Mouse (Mus musculus): ENCODE measurements at regions not wholly inside any gene's neighbourhood (a gene's known extent, or its start where the extent isn't known, plus 50 kb on each side); places are given as distances from the start of the nearest gene placed in this dataset.

DNA sequence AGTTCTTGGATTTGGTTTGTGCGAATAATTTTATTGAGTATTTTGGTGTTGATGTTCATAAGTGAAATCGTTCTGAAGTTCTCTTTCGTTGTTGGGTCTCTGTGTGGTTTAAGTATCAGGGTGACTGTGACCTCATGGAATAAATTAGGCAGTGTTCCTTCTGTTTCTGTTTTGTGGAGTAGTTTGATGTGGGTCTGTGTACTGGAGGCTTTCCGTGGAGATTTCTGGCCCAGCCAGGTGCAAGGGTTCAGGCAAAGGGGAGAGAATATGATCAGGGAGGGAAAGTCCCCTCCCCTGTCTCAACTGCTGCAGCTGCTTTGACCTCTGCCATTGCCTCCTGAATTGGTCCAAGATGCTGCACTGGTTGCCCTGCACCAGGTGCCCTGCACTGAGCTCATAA, 775.7 kb downstream of the Otol1 start:
- TF ChIP-seq GATA1 (IDR thresholded peaks at IDR 0.05; ENCODE audit: borderline replicate concordance, low read length) (no peak), FLI1 (IDR thresholded peaks at IDR 0.05; ENCODE audit: low read length) (no peak)
